Mouse (Mus musculus): Measurements from ENCODE around the gene Rpn1.

Gene Rpn1

GRCm38 (mm10) chr6:88067722-88068121 lies 16.6 kb upstream of the Rpn1 start:
- no peak for DNase-seq

- no peak for DNase-seq
Observed at GRCm38 (mm10) chr6:88068739-88069138, 15.5 kb upstream of the Rpn1 start.

- no peak for DNase-seq
Observed at GRCm38 (mm10) chr6:88070468-88070867, 13.8 kb upstream of the Rpn1 start.

GRCm38 (mm10) chr6:88071216-88071615 lies 13.1 kb upstream of the Rpn1 start:
- DNase-seq = peak; percentile 93

GRCm38 (mm10) chr6:88074752-88075554 lies 9.3 kb upstream of the Rpn1 start:
- DNase-seq = peak; percentile 99

- no peak for DNase-seq
Observed at GRCm38 (mm10) chr6:88075960-88076517, 8.2 kb upstream of the Rpn1 start.

- no peak for DNase-seq
Observed at GRCm38 (mm10) chr6:88083095-88083494, 1.2 kb upstream of the Rpn1 start.

GRCm38 (mm10) chr6:88083672-88084071 lies 610 bp upstream of the Rpn1 start:
- DNase-seq = no peak

- DNase-seq = no peak
Observed at GRCm38 (mm10) chr6:88088971-88089370, 4.7 kb downstream of the Rpn1 start.

- peak; percentile 25 for DNase-seq
Observed at GRCm38 (mm10) chr6:88095377-88095776, 11.1 kb downstream of the Rpn1 start.

- DNase-seq = no peak
Observed at GRCm38 (mm10) chr6:88102096-88102495, 17.8 kb downstream of the Rpn1 start.

GRCm38 (mm10) chr6:88105783-88106611 lies 21.7 kb downstream of the Rpn1 start:
- DNase-seq = peak; percentile 95

GRCm38 (mm10) chr6:88106612-88107123 lies 22.4 kb downstream of the Rpn1 start:
- DNase-seq = no peak

GRCm38 (mm10) chr6:88107661-88108535 lies 23.6 kb downstream of the Rpn1 start:
- no peak for DNase-seq

- DNase-seq = peak; percentile 63
Observed at GRCm38 (mm10) chr6:88113139-88113538, 28.9 kb downstream of the Rpn1 start.

- no peak for DNase-seq
Observed at GRCm38 (mm10) chr6:88114414-88114813, 30.1 kb downstream of the Rpn1 start.

- DNase-seq = peak; percentile 29
Observed at GRCm38 (mm10) chr6:88116347-88117183, 32.3 kb downstream of the Rpn1 start.

- no peak for DNase-seq
Observed at GRCm38 (mm10) chr6:88117184-88117575, 32.9 kb downstream of the Rpn1 start.

GRCm38 (mm10) chr6:88119309-88119708 lies 35.0 kb downstream of the Rpn1 start:
- no peak for DNase-seq

- DNase-seq = no peak
Observed at GRCm38 (mm10) chr6:88120813-88121212, 36.5 kb downstream of the Rpn1 start.

GRCm38 (mm10) chr6:88121781-88122180 lies 37.5 kb downstream of the Rpn1 start:
- no peak for DNase-seq
